Mouse (Mus musculus) forebrain, embryonic 10.5 days (tissue): ENCODE measurements around the gene Sec22c. TPM values are rescaled to one million over a fixed set of nuclear protein-coding genes. Genes with fewer than 3 reads are reported as not detected.
A peak's percentile ranks its signal among the peaks of the same experiment; 100 is the strongest.

ENCODE experiments used
- DNase-seq: peaks from one replicate; pipeline ENCODE4 v3.0.0-alpha.2; 2017; ENCODE audit warnings: low spot score; ENCODE audit errors: extremely low spot score
- H3K27ac ChIP-seq: fragments of 300-500 bp; sonication (generic); 2 replicates; pipeline ENCODE4 v1.5.1; 2016; ENCODE audit warnings: mild to moderate bottlenecking
- H3K27me3 ChIP-seq: fragments of 300-500 bp; sonication (generic); 2 replicates; pipeline ENCODE4 v1.6.1; 2016; ENCODE audit warnings: mild to moderate bottlenecking; ENCODE audit not compliant: poor library complexity, severe bottlenecking
- H3K36me3 ChIP-seq: fragments of 300-500 bp; sonication (generic); replicated peaks from 2 replicates; pipeline ENCODE4 v1.6.1; 2016; ENCODE audit warnings: mild to moderate bottlenecking, moderate library complexity
- H3K4me1 ChIP-seq: fragments of 300-500 bp; sonication (generic); 2 replicates; pipeline ENCODE4 v1.6.1; 2016
- H3K4me3 ChIP-seq: fragments of 300-500 bp; sonication (generic); 2 replicates; pipeline ENCODE4 v1.5.1; 2016; ENCODE audit warnings: mild to moderate bottlenecking, moderate library complexity
- H3K9me3 ChIP-seq: fragments of 300-500 bp; sonication (generic); 2 replicates; pipeline ENCODE4 v1.6.1; 2016; ENCODE audit warnings: mild to moderate bottlenecking, moderate library complexity
- WGBS: fragments of 180-500 bp; shearing (Covaris S2); methylation state at CpG from one replicate; pipeline ENCODE4 v1.1.7; 2016; 5-methylcytosine and 5-hydroxymethylcytosine counted together
- polyA plus RNA-seq: library from polyadenylated mRNA; unstranded; fragments of >200 nt; fragmentation: Nextera tagmentation; extraction: Ambion mirVana; gene quantifications from 2 replicates; pipeline ENCODE4 v1.2.1, GENCODE M21; 2016

Gene Sec22c
- polyA plus RNA-seq, 1 experiment from 2014 or later: 15.3 TPM

- H3K27me3 ChIP-seq: peaks cover 36% of the 10 kb centered on the region
- WGBS: 88% methylated on average over 5 of the region's 5 CpGs
- H3K4me3 ChIP-seq: no peak overlapping the region
- H3K27ac ChIP-seq: no peak overlapping the region
- no peaks in the 10 kb centered on the region for H3K9me3 ChIP-seq
- no peak for DNase-seq
- peaks cover 5% of the 10 kb centered on the region for H3K4me1 ChIP-seq
- no peaks in the 10 kb centered on the region for H3K36me3 ChIP-seq
Measured at GRCm38 (mm10) chr9:121664104-121664503, 41.2 kb downstream of the Sec22c start.

GRCm38 (mm10) chr9:121663467-121663866, 41.8 kb downstream of the Sec22c start:
- Histone ChIP-seq H3K36me3 (no peaks in the 10 kb centered on the region), H3K9me3 (no peaks in the 10 kb centered on the region), H3K4me3 (no peak overlapping the region), H3K27me3 (peaks cover 30% of the 10 kb centered on the region), H3K27ac (no peak overlapping the region), H3K4me1 (0 out of 2 replicates have a peak, but pooled peaks cover 3% of the 10 kb centered on the region)
- WGBS: 81% methylated on average over 6 of the region's 6 CpGs
- no peak for DNase-seq

GRCm38 (mm10) chr9:121659791-121660190, 45.5 kb downstream of the Sec22c start:
- H3K36me3 ChIP-seq: no peaks in the 10 kb centered on the region
- WGBS: 88% methylated on average over 7 of the region's 7 CpGs
- H3K4me3 ChIP-seq: no peak overlapping the region
- H3K9me3 ChIP-seq: no peaks in the 10 kb centered on the region
- no peak for DNase-seq
- no peak overlapping the region for H3K27ac ChIP-seq
- no peaks in the 10 kb centered on the region for H3K4me1 ChIP-seq
- peaks cover 3% of the 10 kb centered on the region; the same call in 1 of the 2 replicates for H3K27me3 ChIP-seq

- no peak for DNase-seq
- no peaks in the 10 kb centered on the region for H3K9me3 ChIP-seq
- no peaks in the 10 kb centered on the region for H3K4me1 ChIP-seq
- 86% methylated on average over 7 of the region's 7 CpGs for WGBS
- H3K36me3 ChIP-seq: no peaks in the 10 kb centered on the region
- no peak overlapping the region for H3K27ac ChIP-seq
- no peak overlapping the region for H3K4me3 ChIP-seq
- no peaks in the 10 kb centered on the region for H3K27me3 ChIP-seq
Measured at GRCm38 (mm10) chr9:121658248-121658647, 47.0 kb downstream of the Sec22c start.

GRCm38 (mm10) chr9:121657143-121657542, 48.1 kb downstream of the Sec22c start:
- Histone ChIP-seq H3K27ac (no peak overlapping the region), H3K4me3 (no peak overlapping the region), H3K36me3 (no peaks in the 10 kb centered on the region), H3K27me3 (no peaks in the 10 kb centered on the region), H3K9me3 (no peaks in the 10 kb centered on the region), H3K4me1 (no peaks in the 10 kb centered on the region)
- WGBS: 82% methylated on average over 13 of the region's 13 CpGs
- no peak for DNase-seq

GRCm38 (mm10) chr9:121656322-121656721, 49.0 kb downstream of the Sec22c start:
- Histone ChIP-seq H3K36me3 (no peaks in the 10 kb centered on the region), H3K27me3 (no peaks in the 10 kb centered on the region), H3K27ac (no peak overlapping the region), H3K4me1 (no peaks in the 10 kb centered on the region), H3K4me3 (no peak overlapping the region), H3K9me3 (no peaks in the 10 kb centered on the region)
- 95% methylated on average over 5 of the region's 5 CpGs for WGBS
- DNase-seq: no peak

- no peaks in the 10 kb centered on the region for H3K4me1 ChIP-seq
- DNase-seq: no peak
- no peaks in the 10 kb centered on the region for H3K36me3 ChIP-seq
- no peaks in the 10 kb centered on the region for H3K9me3 ChIP-seq
- no peak overlapping the region for H3K27ac ChIP-seq
- WGBS: 89% methylated on average over 10 of the region's 10 CpGs
- no peaks in the 10 kb centered on the region for H3K27me3 ChIP-seq
- no peak overlapping the region for H3K4me3 ChIP-seq
Measured at GRCm38 (mm10) chr9:121653668-121654067, 51.6 kb downstream of the Sec22c start.

GRCm38 (mm10) chr9:121647026-121647425, 58.3 kb downstream of the Sec22c start:
- Histone ChIP-seq H3K36me3 (no peaks in the 10 kb centered on the region), H3K27me3 (peaks cover 36% of the 10 kb centered on the region), H3K9me3 (no peaks in the 10 kb centered on the region), H3K4me1 (peaks cover 13% of the 10 kb centered on the region), H3K27ac (no peak overlapping the region), H3K4me3 (no peak overlapping the region)
- no peak for DNase-seq
- WGBS: 77% methylated on average over 7 of the region's 7 CpGs

GRCm38 (mm10) chr9:121644855-121645254, 60.4 kb downstream of the Sec22c start:
- no peaks in the 10 kb centered on the region for H3K9me3 ChIP-seq
- H3K27me3 ChIP-seq: peaks cover 58% of the 10 kb centered on the region
- H3K36me3 ChIP-seq: no peaks in the 10 kb centered on the region
- no peak overlapping the region for H3K4me3 ChIP-seq
- H3K27ac ChIP-seq: no peak overlapping the region
- 83% methylated on average over 3 of the region's 3 CpGs for WGBS
- peaks cover 23% of the 10 kb centered on the region for H3K4me1 ChIP-seq
- DNase-seq: no peak

- DNase-seq: peak; percentile 69
- no peaks in the 10 kb centered on the region for H3K9me3 ChIP-seq
- H3K36me3 ChIP-seq: no peaks in the 10 kb centered on the region
- peaks cover 23% of the 10 kb centered on the region for H3K4me1 ChIP-seq
- WGBS: under 1% methylated on average over 79 of the region's 79 CpGs
- H3K27me3 ChIP-seq: peaks cover 81% of the 10 kb centered on the region
- peak within 1 kb of the TSS; percentile 73 for H3K27ac ChIP-seq
- peak within 1 kb of the TSS; percentile 61 for H3K4me3 ChIP-seq
Measured at GRCm38 (mm10) chr9:121642401-121643181, 62.7 kb downstream of the Sec22c start, which contains the start of gene Vipr1. Gene Vipr1, plus strand, starts transcription at chr9:121642716.

GRCm38 (mm10) chr9:121642001-121642400, 63.3 kb downstream of the Sec22c start, which contains the start of gene Lyzl4:
Gene Lyzl4, minus strand, starts transcription at chr9:121642096.
- Histone ChIP-seq H3K27ac (peak within 1 kb of the TSS; percentile 73), H3K27me3 (peaks cover 82% of the 10 kb centered on the region)

GRCm38 (mm10) chr9:121641235-121641915, 63.9 kb downstream of the Sec22c start:
- peaks cover 87% of the 10 kb centered on the region for H3K27me3 ChIP-seq
- H3K27ac ChIP-seq: peak overlapping the region; percentile 73; the same call in 1 of the 2 replicates
- no peaks in the 10 kb centered on the region for H3K36me3 ChIP-seq
- peak overlapping the region; percentile 61 for H3K4me3 ChIP-seq
- no peaks in the 10 kb centered on the region for H3K9me3 ChIP-seq
- WGBS: 12% methylated on average over 27 of the region's 27 CpGs
- peak; percentile 24 for DNase-seq
- H3K4me1 ChIP-seq: peaks cover 23% of the 10 kb centered on the region

More at GRCm38 (mm10) chr9:121642001-121642400, 63.3 kb downstream of the Sec22c start, which contains the start of gene Lyzl4:
- H3K9me3 ChIP-seq: no peaks in the 10 kb centered on the region
- DNase-seq: peak; percentile 75
- H3K36me3 ChIP-seq: no peaks in the 10 kb centered on the region
- H3K4me3 ChIP-seq: peak within 1 kb of the TSS; percentile 61
- peaks cover 23% of the 10 kb centered on the region for H3K4me1 ChIP-seq
- under 1% methylated on average over 26 of the region's 26 CpGs for WGBS

GRCm38 (mm10) chr9:121639790-121640189, 65.5 kb downstream of the Sec22c start:
- H3K9me3 ChIP-seq: no peaks in the 10 kb centered on the region
- H3K27me3 ChIP-seq: peaks cover 91% of the 10 kb centered on the region
- H3K36me3 ChIP-seq: no peaks in the 10 kb centered on the region
- peaks cover 23% of the 10 kb centered on the region for H3K4me1 ChIP-seq
- DNase-seq: no peak
- 54% methylated on average over 16 of the region's 16 CpGs for WGBS
- H3K4me3 ChIP-seq: no peak overlapping the region
- H3K27ac ChIP-seq: no peak overlapping the region
